Mouse (Mus musculus): ENCODE measurements around the gene Supt20. TPM values are rescaled to one million over a fixed set of nuclear protein-coding genes. Genes with fewer than 3 reads are reported as not detected.

Gene Supt20
- polyA plus RNA-seq, 1 experiment from 2014 or later = 19.9 TPM

GRCm38 (mm10) chr3:54737317-54737716 lies 44.7 kb downstream of the Supt20 start:
- peaks cover 19% of the 10 kb centered on the region for H3K36me3 ChIP-seq (replicated peaks; ENCODE audit: insufficient read depth, low read length)
- H3K9ac ChIP-seq (replicated peaks) = no peak overlapping the region
- H3K4me2 ChIP-seq (ENCODE audit: low read depth, low read length) = no peak overlapping the region
- no peak overlapping the region for H3K4me3 ChIP-seq (ENCODE audit: low read depth, low read length)
- H3K9me3 ChIP-seq (ENCODE audit: low read length) = no peaks in the 10 kb centered on the region
- peaks cover 11% of the 10 kb centered on the region for H3K4me1 ChIP-seq (ENCODE audit: insufficient read depth)
- ATAC-seq (no peak), DNase-seq (no peak)
- TF ChIP-seq CTCF (IDR thresholded peaks at IDR 0.05; ENCODE audit: low read depth) (no peak), EP300 (IDR thresholded peaks at IDR 0.05; ENCODE audit: low read depth) (no peak)
- H3K27me3 ChIP-seq (ENCODE audit: insufficient read depth, low read length) = no peaks in the 10 kb centered on the region
- H3K27ac ChIP-seq (ENCODE audit: low read depth) = no peak overlapping the region
- 90% methylated on average over 8 of the region's 8 CpGs for WGBS (ENCODE audit: insufficient replicate concordance)

- no peaks in the 10 kb centered on the region for H3K4me1 ChIP-seq (ENCODE audit: insufficient read depth)
- H3K4me2 ChIP-seq (ENCODE audit: low read depth, low read length) = no peak overlapping the region
- 88% methylated on average over 11 of the region's 11 CpGs for WGBS (ENCODE audit: insufficient replicate concordance)
- H3K9me3 ChIP-seq (ENCODE audit: low read length) = no peaks in the 10 kb centered on the region
- no peaks in the 10 kb centered on the region for H3K27me3 ChIP-seq (ENCODE audit: insufficient read depth, low read length)
- TF ChIP-seq EP300 (IDR thresholded peaks at IDR 0.05; ENCODE audit: low read depth) (no peak), CTCF (IDR thresholded peaks at IDR 0.05; ENCODE audit: low read depth) (no peak)
- H3K27ac ChIP-seq (ENCODE audit: low read depth) = no peak overlapping the region
- H3K4me3 ChIP-seq (ENCODE audit: low read depth, low read length) = no peak overlapping the region
- DNase-seq (no peak), ATAC-seq (no peak)
- H3K36me3 ChIP-seq (replicated peaks; ENCODE audit: insufficient read depth, low read length) = peaks cover 56% of the 10 kb centered on the region
- no peak overlapping the region for H3K9ac ChIP-seq (replicated peaks)
These were observed 49.4 kb downstream of the Supt20 start for GRCm38 (mm10) chr3:54741965-54742364.

- Histone ChIP-seq H3K4me2 (ENCODE audit: low read depth, low read length) (no peak overlapping the region), H3K9me3 (ENCODE audit: low read length) (no peaks in the 10 kb centered on the region; the same call in 1 of the 2 replicates), H3K36me3 (replicated peaks; ENCODE audit: insufficient read depth, low read length) (peaks cover 80% of the 10 kb centered on the region), H3K9ac (replicated peaks) (no peak overlapping the region), H3K4me1 (ENCODE audit: insufficient read depth) (no peaks in the 10 kb centered on the region), H3K27me3 (ENCODE audit: insufficient read depth, low read length) (no peaks in the 10 kb centered on the region), H3K27ac (ENCODE audit: low read depth) (no peak overlapping the region), H3K4me3 (ENCODE audit: low read depth, low read length) (no peak overlapping the region)
- ATAC-seq = 0 out of 2 replicates have a peak, but pooled peaks have one; percentile 36
- no peak for DNase-seq
- 72% methylated on average over 5 of the region's 5 CpGs for WGBS (ENCODE audit: insufficient replicate concordance)
- TF ChIP-seq EP300 (IDR thresholded peaks at IDR 0.05; ENCODE audit: low read depth) = no peak
- TF ChIP-seq CTCF (IDR thresholded peaks at IDR 0.05; ENCODE audit: low read depth) = peak; percentile 65
These were observed 53.2 kb downstream of the Supt20 start for GRCm38 (mm10) chr3:54745799-54746198.

- Histone ChIP-seq H3K36me3 (replicated peaks; ENCODE audit: insufficient read depth, low read length) (peaks cover 19% of the 10 kb centered on the region), H3K4me3 (ENCODE audit: low read depth, low read length) (no peak overlapping the region), H3K9ac (replicated peaks) (no peak overlapping the region), H3K27me3 (ENCODE audit: insufficient read depth, low read length) (peaks cover 15% of the 10 kb centered on the region), H3K4me1 (ENCODE audit: insufficient read depth) (peaks cover 2% of the 10 kb centered on the region; the same call in 1 of the 2 replicates), H3K27ac (ENCODE audit: low read depth) (no peak overlapping the region), H3K9me3 (ENCODE audit: low read length) (peaks cover 3% of the 10 kb centered on the region; the same call in 1 of the 2 replicates), H3K4me2 (ENCODE audit: low read depth, low read length) (no peak overlapping the region)
- 56% methylated on average over 4 of the region's 4 CpGs for WGBS (ENCODE audit: insufficient replicate concordance)
- no peak for DNase-seq
- TF ChIP-seq CTCF (IDR thresholded peaks at IDR 0.05; ENCODE audit: low read depth) (no peak), EP300 (IDR thresholded peaks at IDR 0.05; ENCODE audit: low read depth) (no peak)
- ATAC-seq = no peak
These were observed 60.8 kb downstream of the Supt20 start for GRCm38 (mm10) chr3:54753411-54753810.

- Histone ChIP-seq H3K4me2 (ENCODE audit: low read depth, low read length) (peak within 1 kb of the TSS; percentile 82), H3K9me3 (ENCODE audit: low read length) (peaks cover 3% of the 10 kb centered on the region; the same call in 1 of the 2 replicates), H3K27ac (ENCODE audit: low read depth) (peak within 1 kb of the TSS; percentile 75), H3K27me3 (ENCODE audit: insufficient read depth, low read length) (peaks cover 15% of the 10 kb centered on the region), H3K9ac (replicated peaks) (peak within 1 kb of the TSS; percentile 71), H3K4me1 (ENCODE audit: insufficient read depth) (peaks cover 5% of the 10 kb centered on the region; the same call in 1 of the 2 replicates), H3K36me3 (replicated peaks; ENCODE audit: insufficient read depth, low read length) (peaks cover 3% of the 10 kb centered on the region; the same call in 1 of the 2 replicates), H3K4me3 (ENCODE audit: low read depth, low read length) (peak within 1 kb of the TSS; percentile 63)
- WGBS (ENCODE audit: insufficient replicate concordance) = 2% methylated on average over 54 of the region's 66 CpGs
- TF ChIP-seq CTCF (IDR thresholded peaks at IDR 0.05; ENCODE audit: low read depth) (no peak), EP300 (IDR thresholded peaks at IDR 0.05; ENCODE audit: low read depth) (no peak)
- ATAC-seq (peak; percentile 82), DNase-seq (peak; percentile 67)
These were observed 62.8 kb downstream of the Supt20 start, which contains the start of gene Smad9 for GRCm38 (mm10) chr3:54755145-54756041. Gene Smad9, plus strand, starts transcription at chr3:54755582.

GRCm38 (mm10) chr3:54756058-54756457 lies 63.5 kb downstream of the Supt20 start:
- peak overlapping the region; percentile 63 for H3K4me3 ChIP-seq (ENCODE audit: low read depth, low read length)
- ATAC-seq = peak; percentile 46; the same call in 1 of the 2 replicates
- H3K27me3 ChIP-seq (ENCODE audit: insufficient read depth, low read length) = peaks cover 15% of the 10 kb centered on the region
- H3K9ac ChIP-seq (replicated peaks) = peak overlapping the region; percentile 71
- peaks cover 5% of the 10 kb centered on the region; the same call in 1 of the 2 replicates for H3K4me1 ChIP-seq (ENCODE audit: insufficient read depth)
- H3K4me2 ChIP-seq (ENCODE audit: low read depth, low read length) = peak overlapping the region; percentile 82
- peak overlapping the region; percentile 75 for H3K27ac ChIP-seq (ENCODE audit: low read depth)
- 0 out of 2 replicates have a peak, but pooled peaks have one; percentile 11 for TF ChIP-seq CTCF (IDR thresholded peaks at IDR 0.05; ENCODE audit: low read depth)
- TF ChIP-seq EP300 (IDR thresholded peaks at IDR 0.05; ENCODE audit: low read depth) = no peak
- H3K9me3 ChIP-seq (ENCODE audit: low read length) = peaks cover 3% of the 10 kb centered on the region; the same call in 1 of the 2 replicates
- DNase-seq = peak; percentile 41
- 6% methylated on average over 11 of the region's 11 CpGs for WGBS (ENCODE audit: insufficient replicate concordance)
- no peaks in the 10 kb centered on the region for H3K36me3 ChIP-seq (replicated peaks; ENCODE audit: insufficient read depth, low read length)

Data from liver, postnatal 0 days (tissue).